Mouse (Mus musculus): ENCODE measurements at regions not wholly inside any gene's neighbourhood (a gene's known extent, or its start where the extent isn't known, plus 50 kb on each side); places are given as distances from the start of the nearest gene placed in this dataset.
A peak's percentile ranks its signal among the peaks of the same experiment; 100 is the strongest.

- Histone ChIP-seq H3K4me1 (replicated peaks; ENCODE audit: control insufficient read depth, insufficient read depth, low read length) (no peaks in the 10 kb centered on the region), H3K27me3 (ENCODE audit: control insufficient read depth, insufficient read depth, low read depth, low read length) (no peaks in the 10 kb centered on the region), H3K27ac (ENCODE audit: low read length) (no peak overlapping the region), H3K9ac (ENCODE audit: low read length) (no peak overlapping the region), H3K36me3 (ENCODE audit: control insufficient read depth, insufficient read depth, low read length) (no peaks in the 10 kb centered on the region), H3K4me2 (ENCODE audit: low read depth, low read length) (no peak overlapping the region), H3K4me3 (ENCODE audit: low read length) (no peak overlapping the region), H3K9me3 (ENCODE audit: control insufficient read depth, low read length) (no peaks in the 10 kb centered on the region)
- ATAC-seq (ENCODE audit: low read depth) = no peak
- WGBS = 77% methylated on average over 1 of the region's 1 CpGs
Measured at GRCm38 (mm10) chr5:46826381-46826780, 969.0 kb upstream of the Lcorl start.

GRCm38 (mm10) chr5:46824934-46825333 lies 967.5 kb upstream of the Lcorl start:
- Histone ChIP-seq H3K36me3 (ENCODE audit: control insufficient read depth, insufficient read depth, low read length) (no peaks in the 10 kb centered on the region), H3K9ac (ENCODE audit: low read length) (no peak overlapping the region), H3K4me1 (replicated peaks; ENCODE audit: control insufficient read depth, insufficient read depth, low read length) (no peaks in the 10 kb centered on the region), H3K27me3 (ENCODE audit: control insufficient read depth, insufficient read depth, low read depth, low read length) (no peaks in the 10 kb centered on the region), H3K27ac (ENCODE audit: low read length) (no peak overlapping the region), H3K4me2 (ENCODE audit: low read depth, low read length) (no peak overlapping the region), H3K4me3 (ENCODE audit: low read length) (no peak overlapping the region), H3K9me3 (ENCODE audit: control insufficient read depth, low read length) (no peaks in the 10 kb centered on the region)
- no peak for ATAC-seq (ENCODE audit: low read depth)
- 87% methylated on average over 3 of the region's 3 CpGs for WGBS

GRCm38 (mm10) chr5:46795102-46795501 lies 937.7 kb upstream of the Lcorl start:
- Histone ChIP-seq H3K9me3 (ENCODE audit: control insufficient read depth, low read length) (no peaks in the 10 kb centered on the region), H3K4me1 (replicated peaks; ENCODE audit: control insufficient read depth, insufficient read depth, low read length) (peaks cover 3% of the 10 kb centered on the region; the same call in 1 of the 2 replicates), H3K27me3 (ENCODE audit: control insufficient read depth, insufficient read depth, low read depth, low read length) (no peaks in the 10 kb centered on the region), H3K9ac (ENCODE audit: low read length) (no peak overlapping the region), H3K27ac (ENCODE audit: low read length) (no peak overlapping the region), H3K4me3 (ENCODE audit: low read length) (no peak overlapping the region), H3K4me2 (ENCODE audit: low read depth, low read length) (no peak overlapping the region), H3K36me3 (ENCODE audit: control insufficient read depth, insufficient read depth, low read length) (no peaks in the 10 kb centered on the region)
- 80% methylated on average over 2 of the region's 2 CpGs for WGBS
- ATAC-seq (ENCODE audit: low read depth) = no peak

- H3K36me3 ChIP-seq (ENCODE audit: control insufficient read depth, insufficient read depth, low read length) = no peaks in the 10 kb centered on the region
- no peaks in the 10 kb centered on the region for H3K27me3 ChIP-seq (ENCODE audit: control insufficient read depth, insufficient read depth, low read depth, low read length)
- H3K9ac ChIP-seq (ENCODE audit: low read length) = no peak overlapping the region
- H3K4me2 ChIP-seq (ENCODE audit: low read depth, low read length) = no peak overlapping the region
- H3K27ac ChIP-seq (ENCODE audit: low read length) = no peak overlapping the region
- no peaks in the 10 kb centered on the region for H3K9me3 ChIP-seq (ENCODE audit: control insufficient read depth, low read length)
- ATAC-seq (ENCODE audit: low read depth) = no peak
- WGBS = 67% methylated on average over 7 of the region's 7 CpGs
- no peak overlapping the region for H3K4me3 ChIP-seq (ENCODE audit: low read length)
- H3K4me1 ChIP-seq (replicated peaks; ENCODE audit: control insufficient read depth, insufficient read depth, low read length) = peaks cover 3% of the 10 kb centered on the region; the same call in 1 of the 2 replicates
Measured at GRCm38 (mm10) chr5:46794028-46794705, 936.8 kb upstream of the Lcorl start.

GRCm38 (mm10) chr5:46791051-46791450 lies 933.6 kb upstream of the Lcorl start:
- Histone ChIP-seq H3K27me3 (ENCODE audit: control insufficient read depth, insufficient read depth, low read depth, low read length) (no peaks in the 10 kb centered on the region), H3K9ac (ENCODE audit: low read length) (no peak overlapping the region), H3K4me3 (ENCODE audit: low read length) (no peak overlapping the region), H3K36me3 (ENCODE audit: control insufficient read depth, insufficient read depth, low read length) (no peaks in the 10 kb centered on the region), H3K4me1 (replicated peaks; ENCODE audit: control insufficient read depth, insufficient read depth, low read length) (peaks cover 3% of the 10 kb centered on the region; the same call in 1 of the 2 replicates), H3K9me3 (ENCODE audit: control insufficient read depth, low read length) (no peaks in the 10 kb centered on the region), H3K4me2 (ENCODE audit: low read depth, low read length) (no peak overlapping the region), H3K27ac (ENCODE audit: low read length) (peak overlapping the region; percentile 70)
- WGBS = 17% methylated on average over 3 of the region's 3 CpGs
- ATAC-seq (ENCODE audit: low read depth) = peak; percentile 88

- no peaks in the 10 kb centered on the region for H3K27me3 ChIP-seq (ENCODE audit: control insufficient read depth, insufficient read depth, low read depth, low read length)
- H3K4me2 ChIP-seq (ENCODE audit: low read depth, low read length) = no peak overlapping the region
- no peaks in the 10 kb centered on the region for H3K36me3 ChIP-seq (ENCODE audit: control insufficient read depth, insufficient read depth, low read length)
- peaks cover 3% of the 10 kb centered on the region; the same call in 1 of the 2 replicates for H3K4me1 ChIP-seq (replicated peaks; ENCODE audit: control insufficient read depth, insufficient read depth, low read length)
- WGBS = 22% methylated on average over 3 of the region's 3 CpGs
- H3K4me3 ChIP-seq (ENCODE audit: low read length) = no peak overlapping the region
- 0 out of 2 replicates have a peak overlapping the region, but pooled peaks have one; percentile 55 for H3K27ac ChIP-seq (ENCODE audit: low read length)
- H3K9ac ChIP-seq (ENCODE audit: low read length) = no peak overlapping the region
- peak; percentile 94 for ATAC-seq (ENCODE audit: low read depth)
- H3K9me3 ChIP-seq (ENCODE audit: control insufficient read depth, low read length) = no peaks in the 10 kb centered on the region
Measured at GRCm38 (mm10) chr5:46790536-46790935, 933.1 kb upstream of the Lcorl start.

GRCm38 (mm10) chr5:46787079-46787478 lies 929.7 kb upstream of the Lcorl start:
- WGBS = 80% methylated on average over 3 of the region's 3 CpGs
- H3K27ac ChIP-seq (ENCODE audit: low read length) = no peak overlapping the region
- no peaks in the 10 kb centered on the region for H3K9me3 ChIP-seq (ENCODE audit: control insufficient read depth, low read length)
- no peaks in the 10 kb centered on the region for H3K36me3 ChIP-seq (ENCODE audit: control insufficient read depth, insufficient read depth, low read length)
- no peak overlapping the region for H3K4me2 ChIP-seq (ENCODE audit: low read depth, low read length)
- ATAC-seq (ENCODE audit: low read depth) = no peak
- H3K9ac ChIP-seq (ENCODE audit: low read length) = no peak overlapping the region
- no peaks in the 10 kb centered on the region for H3K27me3 ChIP-seq (ENCODE audit: control insufficient read depth, insufficient read depth, low read depth, low read length)
- peaks cover 3% of the 10 kb centered on the region; the same call in 1 of the 2 replicates for H3K4me1 ChIP-seq (replicated peaks; ENCODE audit: control insufficient read depth, insufficient read depth, low read length)
- no peak overlapping the region for H3K4me3 ChIP-seq (ENCODE audit: low read length)

GRCm38 (mm10) chr5:46756094-46756493 lies 898.7 kb upstream of the Lcorl start:
- no peak overlapping the region for H3K27ac ChIP-seq (ENCODE audit: low read length)
- no peak for ATAC-seq (ENCODE audit: low read depth)
- 86% methylated on average over 5 of the region's 5 CpGs for WGBS
- H3K9me3 ChIP-seq (ENCODE audit: control insufficient read depth, low read length) = no peaks in the 10 kb centered on the region
- peaks cover 4% of the 10 kb centered on the region for H3K4me1 ChIP-seq (replicated peaks; ENCODE audit: control insufficient read depth, insufficient read depth, low read length)
- no peak overlapping the region for H3K4me3 ChIP-seq (ENCODE audit: low read length)
- no peak overlapping the region for H3K4me2 ChIP-seq (ENCODE audit: low read depth, low read length)
- no peaks in the 10 kb centered on the region for H3K27me3 ChIP-seq (ENCODE audit: control insufficient read depth, insufficient read depth, low read depth, low read length)
- no peak overlapping the region for H3K9ac ChIP-seq (ENCODE audit: low read length)
- no peaks in the 10 kb centered on the region for H3K36me3 ChIP-seq (ENCODE audit: control insufficient read depth, insufficient read depth, low read length)

- Histone ChIP-seq H3K9ac (ENCODE audit: low read length) (no peak overlapping the region), H3K36me3 (ENCODE audit: control insufficient read depth, insufficient read depth, low read length) (no peaks in the 10 kb centered on the region), H3K9me3 (ENCODE audit: control insufficient read depth, low read length) (no peaks in the 10 kb centered on the region), H3K27ac (ENCODE audit: low read length) (no peak overlapping the region), H3K27me3 (ENCODE audit: control insufficient read depth, insufficient read depth, low read depth, low read length) (no peaks in the 10 kb centered on the region), H3K4me3 (ENCODE audit: low read length) (no peak overlapping the region), H3K4me1 (replicated peaks; ENCODE audit: control insufficient read depth, insufficient read depth, low read length) (no peaks in the 10 kb centered on the region), H3K4me2 (ENCODE audit: low read depth, low read length) (no peak overlapping the region)
- WGBS = 71% methylated on average over 2 of the region's 2 CpGs
- no peak for ATAC-seq (ENCODE audit: low read depth)
Measured at GRCm38 (mm10) chr5:46740034-46740582, 882.7 kb upstream of the Lcorl start.
